Mouse (Mus musculus) stomach, postnatal 0 days (tissue): ENCODE results near the gene Sohlh1. TPM values are rescaled to one million over a fixed set of nuclear protein-coding genes. Genes with fewer than 3 reads are reported as not detected.

Source experiments
- ATAC-seq: fragments of 200-750 bp; cut with Nextera tagmentation; 2 replicates; pipeline ENCODE4 v1.8.0; 2017; ENCODE audit not compliant: low FRiP score, low TSS enrichment
- DNase-seq: peaks from one replicate; pipeline ENCODE4 v3.0.0-alpha.2; 2016; ENCODE audit warnings: low spot score
- H3K27ac ChIP-seq: fragments of 300-500 bp; sonication (generic); replicated peaks from 2 replicates; pipeline ENCODE4 v1.5.1; 2014; ENCODE audit warnings: mild to moderate bottlenecking, control low read depth
- H3K27me3 ChIP-seq: fragments of 300-500 bp; sonication (generic); 2 replicates; pipeline ENCODE4 v1.6.1; 2014; ENCODE audit warnings: low read length; ENCODE audit not compliant: control insufficient read depth, insufficient read depth
- H3K36me3 ChIP-seq: fragments of 300-500 bp; sonication (generic); 2 replicates; pipeline ENCODE4 v1.6.1; 2014; ENCODE audit warnings: low read length, mixed read lengths; ENCODE audit not compliant: control insufficient read depth, insufficient read depth
- H3K4me1 ChIP-seq: fragments of 300-500 bp; sonication (generic); replicated peaks from 2 replicates; pipeline ENCODE4 v1.6.1; 2014; ENCODE audit warnings: antibody characterized with exemption; ENCODE audit not compliant: control insufficient read depth, insufficient read depth
- H3K4me2 ChIP-seq: fragments of 300-500 bp; sonication (generic); replicated peaks from 2 replicates; pipeline ENCODE4 v1.6.1; 2014; ENCODE audit warnings: low read depth, mild to moderate bottlenecking, control low read depth, moderate library complexity
- H3K4me3 ChIP-seq: fragments of 300-500 bp; sonication (generic); 2 replicates; pipeline ENCODE4 v1.5.1; 2014; ENCODE audit warnings: low read depth, low read length, control low read depth
- H3K9ac ChIP-seq: fragments of 300-500 bp; sonication (generic); 2 replicates; pipeline ENCODE4 v1.6.1; 2014; ENCODE audit warnings: mild to moderate bottlenecking, low read length, control low read depth, mixed read lengths
- H3K9me3 ChIP-seq: fragments of 300-500 bp; sonication (generic); 2 replicates; pipeline ENCODE4 v1.6.1; 2016; ENCODE audit warnings: low read length; ENCODE audit not compliant: control insufficient read depth
- CTCF ChIP-seq: IDR thresholded peaks from 2 replicates; pipeline ENCODE4 v1.5.1; 2016; ENCODE audit warnings: antibody characterized with exemption, low read depth, mild to moderate bottlenecking, moderate library complexity
- EP300 ChIP-seq: optimal IDR thresholded peaks from 2 replicates; pipeline ENCODE3; 2016; ENCODE audit warnings: antibody characterized with exemption
- WGBS: fragments of 180-500 bp; shearing (Covaris S2); extraction: QIAGEN DNeasy Blood & Tissue Kit; methylation state at CpG from one replicate; pipeline ENCODE4 v1.1.7; 2014; 5-methylcytosine and 5-hydroxymethylcytosine counted together
- polyA plus RNA-seq: library from polyadenylated mRNA; unstranded; fragments of >200 nt; fragmentation: Nextera tagmentation; extraction: Ambion mirVana; gene quantifications from 2 replicates; pipeline ENCODE4 v1.2.1, GENCODE M21; 2015

Gene Sohlh1
- polyA plus RNA-seq, 1 experiment from 2014 or later: 0.10 TPM

GRCm38 (mm10) chr2:25813364-25813763 lies 33.7 kb downstream of the Sohlh1 start:
- DNase-seq (no peak), ATAC-seq (no peak)
- H3K9ac ChIP-seq: no peak overlapping the region
- H3K4me3 ChIP-seq: no peak overlapping the region
- WGBS: 78% methylated on average over 5 of the region's 5 CpGs
- no peaks in the 10 kb centered on the region for H3K9me3 ChIP-seq
- H3K36me3 ChIP-seq: no peaks in the 10 kb centered on the region
- H3K4me2 ChIP-seq: no peak overlapping the region
- no peak overlapping the region for H3K27ac ChIP-seq
- TF ChIP-seq EP300 (no peak), CTCF (peak; percentile 30; the same call in 1 of the 2 replicates)
- no peaks in the 10 kb centered on the region for H3K4me1 ChIP-seq
- H3K27me3 ChIP-seq: no peaks in the 10 kb centered on the region

GRCm38 (mm10) chr2:25811711-25812110 lies 35.3 kb downstream of the Sohlh1 start:
- ATAC-seq: no peak
- Histone ChIP-seq H3K9me3 (no peaks in the 10 kb centered on the region), H3K4me2 (no peak overlapping the region), H3K4me1 (no peaks in the 10 kb centered on the region), H3K4me3 (no peak overlapping the region), H3K27me3 (no peaks in the 10 kb centered on the region), H3K9ac (no peak overlapping the region), H3K27ac (no peak overlapping the region), H3K36me3 (no peaks in the 10 kb centered on the region)
- WGBS: 69% methylated on average over 2 of the region's 2 CpGs
- DNase-seq: no peak
- TF ChIP-seq CTCF (no peak), EP300 (no peak)

- H3K27ac ChIP-seq: no peak overlapping the region
- no peak overlapping the region for H3K4me3 ChIP-seq
- H3K27me3 ChIP-seq: no peaks in the 10 kb centered on the region
- no peaks in the 10 kb centered on the region for H3K9me3 ChIP-seq
- ATAC-seq: no peak
- TF ChIP-seq EP300: no peak
- no peak for TF ChIP-seq CTCF
- no peak for DNase-seq
- no peak overlapping the region for H3K9ac ChIP-seq
- H3K4me2 ChIP-seq: no peak overlapping the region
- H3K4me1 ChIP-seq: no peaks in the 10 kb centered on the region
- no peaks in the 10 kb centered on the region for H3K36me3 ChIP-seq
- 46% methylated on average over 5 of the region's 5 CpGs for WGBS
Measured at GRCm38 (mm10) chr2:25798065-25798464, 49.0 kb downstream of the Sohlh1 start.

- DNase-seq: no peak
- no peak overlapping the region for H3K4me2 ChIP-seq
- H3K9ac ChIP-seq: no peak overlapping the region
- no peak for TF ChIP-seq CTCF
- TF ChIP-seq EP300: no peak
- no peak overlapping the region for H3K27ac ChIP-seq
- no peak for ATAC-seq
- H3K4me1 ChIP-seq: no peaks in the 10 kb centered on the region
- no peaks in the 10 kb centered on the region for H3K9me3 ChIP-seq
- no peaks in the 10 kb centered on the region for H3K27me3 ChIP-seq
- 18% methylated on average over 2 of the region's 2 CpGs for WGBS
- H3K36me3 ChIP-seq: no peaks in the 10 kb centered on the region
- no peak overlapping the region for H3K4me3 ChIP-seq
Measured at GRCm38 (mm10) chr2:25797635-25798034, 49.4 kb downstream of the Sohlh1 start.

Other genes with a start within 250 kb of the Sohlh1 start
- 30.9 and 32.2 TPM in 2 replicates for gene Rabl6, start 238.7 kb downstream of the Sohlh1 start, polyA plus RNA-seq
- gene Ccdc183, start 229.6 kb downstream of the Sohlh1 start, polyA plus RNA-seq: 0.21 and 0.34 TPM in 2 replicates
- gene Tmem141, start 225.2 kb downstream of the Sohlh1 start, polyA plus RNA-seq: 32.4 and 33.3 TPM in 2 replicates
- gene Fcna, start 219.2 kb downstream of the Sohlh1 start, polyA plus RNA-seq: 3.5 and 3.8 TPM in 2 replicates
- gene Lcn8, start 194.1 kb downstream of the Sohlh1 start, polyA plus RNA-seq: 0.16 and 0.22 TPM in 2 replicates
- gene Lcn5, start 189.3 kb downstream of the Sohlh1 start, polyA plus RNA-seq: not detected in 2 replicates
- gene Lcn6, start 170.5 kb downstream of the Sohlh1 start, polyA plus RNA-seq: not detected in 2 replicates
- not detected in 2 replicates for gene Lcn10, start 164.5 kb downstream of the Sohlh1 start, polyA plus RNA-seq
- 0.39 TPM in 1 of 2 replicates, not detected in the other for gene Obp2a, start 147.2 kb downstream of the Sohlh1 start, polyA plus RNA-seq
- 53.9 and 55.6 TPM in 2 replicates for gene Bmyc, start 140.5 kb downstream of the Sohlh1 start, polyA plus RNA-seq
- not detected in 2 replicates for gene Obp2b, start 110.2 kb downstream of the Sohlh1 start, polyA plus RNA-seq
- not detected in 2 replicates for gene Lcn3, start 81.7 kb downstream of the Sohlh1 start, polyA plus RNA-seq
- not detected in 2 replicates for gene Lcn11, start 70.2 kb downstream of the Sohlh1 start, polyA plus RNA-seq
- gene Gm13539, start 65.0 kb downstream of the Sohlh1 start, polyA plus RNA-seq: 1.2 and 1.6 TPM in 2 replicates
- gene Glt6d1, start 31.4 kb downstream of the Sohlh1 start, polyA plus RNA-seq: not detected in 2 replicates
- not detected in 2 replicates for gene Lcn9, start 24.1 kb downstream of the Sohlh1 start, polyA plus RNA-seq
- 0.19 and 0.30 TPM in 2 replicates for gene Kcnt1, start 16.5 kb upstream of the Sohlh1 start, polyA plus RNA-seq
- gene Camsap1, start 136.0 kb upstream of the Sohlh1 start, polyA plus RNA-seq: 4.2 and 6.5 TPM in 2 replicates
- gene Ubac1, start 174.5 kb upstream of the Sohlh1 start, polyA plus RNA-seq: 47.7 and 49.1 TPM in 2 replicates